Mouse (Mus musculus): ENCODE measurements around the gene Ppp1r35. TPM values are rescaled to one million over a fixed set of nuclear protein-coding genes. Genes with fewer than 3 reads are reported as not detected.

The Ppp1r35 gene
- 51.1 and 58.7 TPM in 2 replicates for polyA plus RNA-seq (2014; fragmentation: Nextera tagmentation; extraction: Ambion mirVana)

GRCm38 (mm10) chr5:137778635-137779034 is at the start of gene Ppp1r35:
Gene Ppp1r35 (plus strand): TSS chr5:137778849.
- DNase-seq (ENCODE audit: low spot score) (peak; percentile 98), ATAC-seq (ENCODE audit: low FRiP score) (peak; percentile 96)
- under 1% methylated on average over 31 of the region's 31 CpGs for WGBS
- no peaks in the 10 kb centered on the region for H3K27me3 ChIP-seq (ENCODE audit: control insufficient read depth, insufficient read depth, low read length)
- peaks cover 36% of the 10 kb centered on the region for H3K36me3 ChIP-seq (replicated peaks; ENCODE audit: control insufficient read depth, insufficient read depth)
- H3K4me1 ChIP-seq (replicated peaks; ENCODE audit: control insufficient read depth, insufficient read depth, low read length): peaks cover 25% of the 10 kb centered on the region
- H3K4me2 ChIP-seq (replicated peaks): peak within 1 kb of the TSS; percentile 98
- peak within 1 kb of the TSS; percentile 97 for H3K4me3 ChIP-seq (replicated peaks; ENCODE audit: low read length)
- peak within 1 kb of the TSS; percentile 92 for H3K27ac ChIP-seq
- H3K9ac ChIP-seq: peak within 1 kb of the TSS; percentile 88
- H3K9me3 ChIP-seq (ENCODE audit: control insufficient read depth, low read length): no peaks in the 10 kb centered on the region

DNA sequence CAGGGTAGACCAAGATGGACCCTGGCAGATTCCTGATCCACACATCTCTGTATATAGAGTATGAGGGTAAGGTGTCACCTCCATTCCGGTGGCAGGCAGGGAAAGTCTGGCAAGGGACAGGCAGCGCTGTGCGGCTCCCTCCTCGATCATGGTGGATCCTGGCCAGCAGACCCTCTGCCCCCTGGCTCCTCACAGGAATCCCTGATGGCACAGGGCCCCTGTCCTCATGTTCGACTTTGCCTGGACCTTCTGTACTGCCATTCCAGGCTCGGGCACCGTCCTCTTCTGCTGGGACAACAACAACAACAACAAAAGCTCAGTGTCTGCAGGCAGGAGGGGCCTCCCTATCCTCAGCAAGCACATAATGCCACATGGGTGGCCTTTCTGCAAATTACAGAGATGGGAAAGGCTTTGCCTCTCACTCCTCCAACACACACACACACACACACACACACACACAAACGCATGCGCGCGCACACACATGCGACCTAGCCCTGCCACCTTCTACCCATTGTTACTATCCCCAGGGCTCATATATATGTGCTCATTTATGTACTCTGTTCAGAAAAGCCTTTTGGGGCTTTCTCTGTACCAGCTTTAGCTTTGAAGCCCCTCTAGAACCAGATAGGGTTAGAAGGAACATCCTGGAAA is 44.9 kb upstream of the Ppp1r35 start:
- peaks cover 59% of the 10 kb centered on the region for H3K4me1 ChIP-seq (replicated peaks; ENCODE audit: control insufficient read depth, insufficient read depth, low read length)
- H3K9ac ChIP-seq: peak overlapping the region; percentile 52
- peak overlapping the region; percentile 30 for H3K4me3 ChIP-seq (replicated peaks; ENCODE audit: low read length)
- peak; percentile 73 for ATAC-seq (ENCODE audit: low FRiP score)
- H3K4me2 ChIP-seq (replicated peaks): peak overlapping the region; percentile 74
- H3K27ac ChIP-seq: peak overlapping the region; percentile 99
- WGBS: 21% methylated on average over 12 of the region's 12 CpGs
- H3K27me3 ChIP-seq (ENCODE audit: control insufficient read depth, insufficient read depth, low read length): no peaks in the 10 kb centered on the region
- peak; percentile 73 for DNase-seq (ENCODE audit: low spot score)
- no peaks in the 10 kb centered on the region for H3K9me3 ChIP-seq (ENCODE audit: control insufficient read depth, low read length)
- peaks cover 76% of the 10 kb centered on the region for H3K36me3 ChIP-seq (replicated peaks; ENCODE audit: control insufficient read depth, insufficient read depth)

- 33% methylated on average over 6 of the region's 6 CpGs for WGBS
- no peaks in the 10 kb centered on the region for H3K9me3 ChIP-seq (ENCODE audit: control insufficient read depth, low read length)
- peaks cover 73% of the 10 kb centered on the region for H3K36me3 ChIP-seq (replicated peaks; ENCODE audit: control insufficient read depth, insufficient read depth)
- peak overlapping the region; percentile 99 for H3K27ac ChIP-seq
- peaks cover 66% of the 10 kb centered on the region for H3K4me1 ChIP-seq (replicated peaks; ENCODE audit: control insufficient read depth, insufficient read depth, low read length)
- H3K4me3 ChIP-seq (replicated peaks; ENCODE audit: low read length): peak overlapping the region; percentile 30
- DNase-seq (ENCODE audit: low spot score) (peak; percentile 93), ATAC-seq (ENCODE audit: low FRiP score) (peak; percentile 95)
- peak overlapping the region; percentile 74 for H3K4me2 ChIP-seq (replicated peaks)
- no peaks in the 10 kb centered on the region for H3K27me3 ChIP-seq (ENCODE audit: control insufficient read depth, insufficient read depth, low read length)
- peak overlapping the region; percentile 52 for H3K9ac ChIP-seq
Measured at GRCm38 (mm10) chr5:137734289-137735061, 44.2 kb upstream of the Ppp1r35 start.

DNA sequence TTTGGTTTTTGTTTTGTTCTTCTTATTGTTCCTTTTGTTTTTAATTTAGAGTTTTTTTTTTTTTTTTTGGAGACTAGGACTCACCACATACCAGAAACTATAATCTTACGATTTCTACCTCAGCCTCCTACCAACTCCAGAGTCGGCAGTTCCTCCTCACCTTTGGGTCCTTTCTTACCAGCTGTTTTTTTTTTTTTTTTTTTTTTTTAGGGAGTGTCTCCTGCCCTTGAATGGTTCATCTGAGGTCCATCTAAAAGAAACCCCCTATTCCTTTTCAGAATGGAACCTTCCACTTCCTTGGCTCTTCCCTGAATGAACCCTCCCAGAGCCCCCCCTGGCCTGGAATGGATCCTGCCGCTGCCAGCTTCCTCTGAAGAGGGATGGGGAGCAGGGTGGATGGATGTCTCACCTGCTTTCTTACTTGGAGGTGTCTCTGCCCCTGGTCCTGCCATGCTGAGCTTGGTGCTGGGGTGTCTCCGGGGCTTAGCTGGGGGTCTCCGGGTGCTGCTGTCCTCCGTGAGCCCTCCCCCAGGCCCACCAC is 41.2 kb upstream of the Ppp1r35 start:
- H3K27ac ChIP-seq: 0 out of 2 replicates have a peak overlapping the region, but pooled peaks have one; percentile 82
- peak overlapping the region; percentile 60; the same call in 1 of the 2 replicates for H3K4me3 ChIP-seq (replicated peaks; ENCODE audit: low read length)
- DNase-seq (ENCODE audit: low spot score) (no peak), ATAC-seq (ENCODE audit: low FRiP score) (no peak)
- H3K27me3 ChIP-seq (ENCODE audit: control insufficient read depth, insufficient read depth, low read length): no peaks in the 10 kb centered on the region
- 73% methylated on average over 6 of the region's 6 CpGs for WGBS
- H3K9ac ChIP-seq: peak overlapping the region; percentile 94
- H3K9me3 ChIP-seq (ENCODE audit: control insufficient read depth, low read length): no peaks in the 10 kb centered on the region
- H3K4me2 ChIP-seq (replicated peaks): peak overlapping the region; percentile 91; the same call in 1 of the 2 replicates
- H3K4me1 ChIP-seq (replicated peaks; ENCODE audit: control insufficient read depth, insufficient read depth, low read length): peaks cover 66% of the 10 kb centered on the region
- H3K36me3 ChIP-seq (replicated peaks; ENCODE audit: control insufficient read depth, insufficient read depth): peaks cover 47% of the 10 kb centered on the region

DNA sequence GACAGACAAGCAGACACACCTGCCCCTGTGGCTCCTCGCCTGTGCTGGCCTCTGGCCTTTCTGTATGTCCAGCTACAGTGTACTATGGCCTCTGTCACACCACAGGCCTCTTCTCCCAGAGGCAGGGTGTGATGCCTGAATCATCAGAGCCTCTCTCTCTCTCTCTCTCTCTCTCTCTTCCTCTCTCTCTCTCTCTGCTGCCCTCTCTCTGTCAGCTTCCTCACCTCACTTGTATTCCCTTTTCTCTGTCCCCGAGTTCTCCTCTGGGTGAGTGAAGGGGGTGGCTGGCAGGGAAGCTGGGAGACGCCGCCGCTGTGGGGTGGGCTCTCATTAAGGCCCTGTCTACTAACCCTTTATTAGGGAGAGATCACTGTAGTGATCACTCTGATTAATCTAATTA is 40.1 kb upstream of the Ppp1r35 start:
- no peaks in the 10 kb centered on the region for H3K27me3 ChIP-seq (ENCODE audit: control insufficient read depth, insufficient read depth, low read length)
- peaks cover 59% of the 10 kb centered on the region for H3K4me1 ChIP-seq (replicated peaks; ENCODE audit: control insufficient read depth, insufficient read depth, low read length)
- H3K9me3 ChIP-seq (ENCODE audit: control insufficient read depth, low read length): no peaks in the 10 kb centered on the region
- peak overlapping the region; percentile 82 for H3K27ac ChIP-seq
- H3K36me3 ChIP-seq (replicated peaks; ENCODE audit: control insufficient read depth, insufficient read depth): peaks cover 38% of the 10 kb centered on the region
- ATAC-seq (ENCODE audit: low FRiP score) (no peak), DNase-seq (ENCODE audit: low spot score) (peak; percentile 62)
- 27% methylated on average over 5 of the region's 5 CpGs for WGBS
- H3K9ac ChIP-seq: peak overlapping the region; percentile 94
- peak overlapping the region; percentile 91 for H3K4me2 ChIP-seq (replicated peaks)
- peak overlapping the region; percentile 60 for H3K4me3 ChIP-seq (replicated peaks; ENCODE audit: low read length)

DNA sequence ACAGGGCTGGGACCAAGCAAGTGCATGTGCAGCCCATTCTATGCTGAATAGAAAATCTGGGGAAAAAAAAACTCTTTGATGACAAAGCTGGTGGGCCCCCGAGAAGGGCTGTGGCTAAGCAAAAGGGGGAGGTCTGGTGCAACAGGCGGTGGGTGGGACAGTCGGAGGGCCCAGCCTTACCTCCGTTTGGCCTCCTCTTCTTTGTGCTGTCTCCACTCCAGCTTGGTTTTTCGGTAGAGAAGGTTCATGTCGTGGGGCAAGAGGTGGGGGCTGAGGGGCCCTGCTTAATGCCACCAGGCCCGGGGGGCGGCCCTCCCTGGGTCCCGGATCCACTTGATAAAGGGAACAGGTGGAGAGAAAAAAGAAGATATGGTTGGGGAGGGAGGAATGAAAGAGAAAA is 39.2 kb upstream of the Ppp1r35 start:
- H3K4me2 ChIP-seq (replicated peaks): peak overlapping the region; percentile 91
- H3K27ac ChIP-seq: peak overlapping the region; percentile 82
- H3K36me3 ChIP-seq (replicated peaks; ENCODE audit: control insufficient read depth, insufficient read depth): peaks cover 36% of the 10 kb centered on the region
- no peak for ATAC-seq (ENCODE audit: low FRiP score)
- H3K4me1 ChIP-seq (replicated peaks; ENCODE audit: control insufficient read depth, insufficient read depth, low read length): peaks cover 50% of the 10 kb centered on the region
- 41% methylated on average over 9 of the region's 9 CpGs for WGBS
- H3K9me3 ChIP-seq (ENCODE audit: control insufficient read depth, low read length): no peaks in the 10 kb centered on the region
- peak overlapping the region; percentile 94 for H3K9ac ChIP-seq
- no peak for DNase-seq (ENCODE audit: low spot score)
- H3K27me3 ChIP-seq (ENCODE audit: control insufficient read depth, insufficient read depth, low read length): no peaks in the 10 kb centered on the region
- peak overlapping the region; percentile 60 for H3K4me3 ChIP-seq (replicated peaks; ENCODE audit: low read length)

DNA sequence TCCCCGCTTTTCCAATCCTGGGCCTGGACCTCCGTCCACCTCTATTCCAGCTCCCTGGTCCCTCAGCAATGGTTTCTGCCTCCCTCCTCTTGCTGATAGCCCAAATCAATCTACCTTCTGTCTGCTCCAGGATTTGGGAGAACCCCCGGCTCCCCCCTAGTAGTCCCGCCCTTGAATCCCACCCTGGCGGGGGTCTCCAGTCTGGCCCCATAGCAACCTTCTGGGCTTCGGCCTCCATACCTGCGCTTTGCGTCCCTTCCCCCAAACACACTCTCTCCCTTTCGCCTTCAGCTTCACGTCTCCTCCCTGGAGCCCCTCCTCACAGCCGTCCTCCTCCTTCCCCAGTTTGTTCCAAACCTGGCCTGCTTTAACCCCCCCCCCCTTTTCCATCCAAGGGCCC is 38.1 kb upstream of the Ppp1r35 start:
- no peaks in the 10 kb centered on the region for H3K9me3 ChIP-seq (ENCODE audit: control insufficient read depth, low read length)
- peak overlapping the region; percentile 94 for H3K9ac ChIP-seq
- ATAC-seq (ENCODE audit: low FRiP score) (peak; percentile 21), DNase-seq (ENCODE audit: low spot score) (no peak)
- peaks cover 40% of the 10 kb centered on the region for H3K4me1 ChIP-seq (replicated peaks; ENCODE audit: control insufficient read depth, insufficient read depth, low read length)
- H3K4me3 ChIP-seq (replicated peaks; ENCODE audit: low read length): peak overlapping the region; percentile 60
- WGBS: 5% methylated on average over 11 of the region's 11 CpGs
- H3K27me3 ChIP-seq (ENCODE audit: control insufficient read depth, insufficient read depth, low read length): no peaks in the 10 kb centered on the region
- H3K36me3 ChIP-seq (replicated peaks; ENCODE audit: control insufficient read depth, insufficient read depth): peaks cover 28% of the 10 kb centered on the region
- peak overlapping the region; percentile 82 for H3K27ac ChIP-seq
- H3K4me2 ChIP-seq (replicated peaks): peak overlapping the region; percentile 91

DNA sequence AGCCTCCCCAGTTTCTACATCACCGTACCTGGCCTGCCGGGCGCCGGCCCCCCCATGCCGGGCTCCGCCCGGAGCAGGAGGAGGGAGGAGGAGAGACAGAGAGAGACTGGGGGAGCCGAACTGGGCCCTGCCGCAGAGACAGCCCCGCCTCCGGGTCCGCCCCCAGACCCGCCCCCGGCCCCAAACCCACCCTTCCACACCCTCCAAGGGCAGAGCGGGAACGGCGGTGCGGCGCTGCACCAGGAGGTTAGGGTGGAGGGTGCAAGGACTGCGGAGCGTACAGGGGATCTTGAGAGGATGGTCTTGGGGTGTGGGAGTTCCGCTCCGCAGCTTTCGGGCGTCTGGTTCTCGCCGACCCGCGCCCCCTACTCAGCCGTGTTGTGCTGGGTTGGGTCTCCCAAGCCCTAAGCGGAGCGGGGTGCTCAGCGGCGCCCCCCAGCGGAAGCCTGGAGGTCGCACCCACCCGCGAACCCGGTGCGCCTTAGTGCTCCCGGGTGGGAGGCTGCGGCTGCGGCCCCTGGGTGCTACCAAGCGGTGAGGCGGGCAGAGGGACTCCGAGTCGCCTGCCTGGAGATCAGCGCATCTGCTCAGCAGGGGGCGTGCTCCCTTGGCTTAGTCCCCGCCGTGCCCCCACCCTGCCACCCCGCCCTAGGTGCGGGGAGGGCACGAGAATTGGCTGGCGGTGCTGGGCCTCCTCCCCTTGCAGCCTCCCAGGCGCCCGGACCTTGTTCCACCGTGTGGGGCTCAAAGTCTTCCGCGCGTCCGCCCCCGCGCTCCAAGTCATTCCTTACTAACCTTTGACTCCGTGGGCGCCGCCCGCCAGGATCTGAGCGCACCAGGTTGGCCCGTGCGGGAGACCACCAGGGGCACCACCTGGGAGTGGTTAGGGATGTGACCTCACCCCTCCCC is 37.4 kb upstream of the Ppp1r35 start, which contains the start of gene Nyap1:
Nyap1 (minus strand) TSS at position 585 of the 909 bp plus-strand sequence.
- H3K27ac ChIP-seq: peak within 1 kb of the TSS; percentile 82
- H3K9ac ChIP-seq: peak within 1 kb of the TSS; percentile 94
- H3K36me3 ChIP-seq (replicated peaks; ENCODE audit: control insufficient read depth, insufficient read depth): peaks cover 21% of the 10 kb centered on the region
- WGBS: under 1% methylated on average over 68 of the region's 71 CpGs
- peaks cover 33% of the 10 kb centered on the region for H3K4me1 ChIP-seq (replicated peaks; ENCODE audit: control insufficient read depth, insufficient read depth, low read length)
- no peaks in the 10 kb centered on the region for H3K9me3 ChIP-seq (ENCODE audit: control insufficient read depth, low read length)
- no peaks in the 10 kb centered on the region for H3K27me3 ChIP-seq (ENCODE audit: control insufficient read depth, insufficient read depth, low read length)
- DNase-seq (ENCODE audit: low spot score) (peak; percentile 85), ATAC-seq (ENCODE audit: low FRiP score) (peak; percentile 86)
- peak within 1 kb of the TSS; percentile 60 for H3K4me3 ChIP-seq (replicated peaks; ENCODE audit: low read length)
- peak within 1 kb of the TSS; percentile 91 for H3K4me2 ChIP-seq (replicated peaks)
